Mouse (Mus musculus): ENCODE results near the gene Cebpg. TPM values are rescaled to one million over a fixed set of nuclear protein-coding genes. Genes with fewer than 3 reads are reported as not detected.

Cebpg gene
- 50.2 and 58.8 TPM in 2 replicates for total RNA-seq (2017)

- ATAC-seq (ENCODE audit: extremely low read depth, insufficient number of reproducible peaks, low FRiP score, poor library complexity, severe bottlenecking) = peak; percentile 95
Observed at GRCm38 (mm10) chr7:35056436-35056864, at the start of gene Cebpg. Cebpg (minus strand) TSS chr7:35056573.

DNA sequence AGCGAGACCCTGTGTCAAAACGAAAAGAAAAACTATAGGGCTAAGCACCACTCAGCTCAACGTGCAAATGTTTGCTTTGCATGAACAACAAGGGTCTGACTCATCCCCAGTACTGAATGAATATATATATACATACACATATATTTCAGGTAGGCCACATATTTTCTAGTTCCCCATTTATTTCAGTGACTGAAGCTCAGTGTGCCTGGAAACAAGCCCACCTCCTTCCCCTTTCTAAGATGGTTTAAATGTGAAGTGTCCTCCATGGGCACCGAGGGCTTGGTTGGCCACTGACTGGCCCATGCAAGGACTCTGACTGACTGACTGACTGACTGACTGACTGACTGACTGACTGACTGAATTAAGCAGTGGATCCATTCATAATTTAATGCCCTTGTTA lies 43.2 kb upstream of the Cebpg start:
- ATAC-seq (ENCODE audit: extremely low read depth, insufficient number of reproducible peaks, low FRiP score, poor library complexity, severe bottlenecking) = no peak

GRCm38 (mm10) chr7:35098777-35099176 lies 42.4 kb upstream of the Cebpg start:
- no peak for ATAC-seq (ENCODE audit: extremely low read depth, insufficient number of reproducible peaks, low FRiP score, poor library complexity, severe bottlenecking)

GRCm38 (mm10) chr7:35094975-35095678 lies 38.8 kb upstream of the Cebpg start:
- no peak for ATAC-seq (ENCODE audit: extremely low read depth, insufficient number of reproducible peaks, low FRiP score, poor library complexity, severe bottlenecking)

DNA sequence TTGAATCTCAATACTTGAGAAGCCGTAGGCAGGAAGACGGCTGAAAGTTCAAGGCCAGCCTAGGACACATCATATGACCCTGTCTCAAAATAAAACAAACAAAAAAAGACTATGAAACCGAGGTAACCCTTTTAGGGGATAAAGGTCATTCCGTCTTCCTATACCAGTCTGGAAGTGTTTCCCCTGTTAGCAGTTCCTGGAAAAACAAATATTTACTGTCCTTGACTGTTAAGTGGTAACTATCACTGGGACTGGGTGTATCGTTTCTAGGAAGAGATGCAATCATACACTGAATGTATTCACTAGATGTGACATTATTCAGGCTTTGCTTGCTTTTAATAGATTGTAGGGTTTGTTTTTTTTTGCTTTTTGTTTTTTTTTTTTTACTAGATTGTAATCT lies 34.2 kb upstream of the Cebpg start:
- ATAC-seq (ENCODE audit: extremely low read depth, insufficient number of reproducible peaks, low FRiP score, poor library complexity, severe bottlenecking) = no peak

- ATAC-seq (ENCODE audit: extremely low read depth, insufficient number of reproducible peaks, low FRiP score, poor library complexity, severe bottlenecking) = no peak
Observed at GRCm38 (mm10) chr7:35086271-35086861, 30.0 kb upstream of the Cebpg start.

- no peak for ATAC-seq (ENCODE audit: extremely low read depth, insufficient number of reproducible peaks, low FRiP score, poor library complexity, severe bottlenecking)
Observed at GRCm38 (mm10) chr7:35084565-35085360, 28.4 kb upstream of the Cebpg start.

GRCm38 (mm10) chr7:35081406-35082104 lies 25.2 kb upstream of the Cebpg start:
- ATAC-seq (ENCODE audit: extremely low read depth, insufficient number of reproducible peaks, low FRiP score, poor library complexity, severe bottlenecking) = no peak

- no peak for ATAC-seq (ENCODE audit: extremely low read depth, insufficient number of reproducible peaks, low FRiP score, poor library complexity, severe bottlenecking)
Observed at GRCm38 (mm10) chr7:35080843-35081338, 24.5 kb upstream of the Cebpg start.

GRCm38 (mm10) chr7:35076645-35077044 lies 20.3 kb upstream of the Cebpg start:
- no peak for ATAC-seq (ENCODE audit: extremely low read depth, insufficient number of reproducible peaks, low FRiP score, poor library complexity, severe bottlenecking)

GRCm38 (mm10) chr7:35066640-35067212 lies 10.4 kb upstream of the Cebpg start:
- ATAC-seq (ENCODE audit: extremely low read depth, insufficient number of reproducible peaks, low FRiP score, poor library complexity, severe bottlenecking) = peak; percentile 34; the same call in 1 of the 2 replicates

GRCm38 (mm10) chr7:35065958-35066357 lies 9.6 kb upstream of the Cebpg start:
- ATAC-seq (ENCODE audit: extremely low read depth, insufficient number of reproducible peaks, low FRiP score, poor library complexity, severe bottlenecking) = no peak

DNA sequence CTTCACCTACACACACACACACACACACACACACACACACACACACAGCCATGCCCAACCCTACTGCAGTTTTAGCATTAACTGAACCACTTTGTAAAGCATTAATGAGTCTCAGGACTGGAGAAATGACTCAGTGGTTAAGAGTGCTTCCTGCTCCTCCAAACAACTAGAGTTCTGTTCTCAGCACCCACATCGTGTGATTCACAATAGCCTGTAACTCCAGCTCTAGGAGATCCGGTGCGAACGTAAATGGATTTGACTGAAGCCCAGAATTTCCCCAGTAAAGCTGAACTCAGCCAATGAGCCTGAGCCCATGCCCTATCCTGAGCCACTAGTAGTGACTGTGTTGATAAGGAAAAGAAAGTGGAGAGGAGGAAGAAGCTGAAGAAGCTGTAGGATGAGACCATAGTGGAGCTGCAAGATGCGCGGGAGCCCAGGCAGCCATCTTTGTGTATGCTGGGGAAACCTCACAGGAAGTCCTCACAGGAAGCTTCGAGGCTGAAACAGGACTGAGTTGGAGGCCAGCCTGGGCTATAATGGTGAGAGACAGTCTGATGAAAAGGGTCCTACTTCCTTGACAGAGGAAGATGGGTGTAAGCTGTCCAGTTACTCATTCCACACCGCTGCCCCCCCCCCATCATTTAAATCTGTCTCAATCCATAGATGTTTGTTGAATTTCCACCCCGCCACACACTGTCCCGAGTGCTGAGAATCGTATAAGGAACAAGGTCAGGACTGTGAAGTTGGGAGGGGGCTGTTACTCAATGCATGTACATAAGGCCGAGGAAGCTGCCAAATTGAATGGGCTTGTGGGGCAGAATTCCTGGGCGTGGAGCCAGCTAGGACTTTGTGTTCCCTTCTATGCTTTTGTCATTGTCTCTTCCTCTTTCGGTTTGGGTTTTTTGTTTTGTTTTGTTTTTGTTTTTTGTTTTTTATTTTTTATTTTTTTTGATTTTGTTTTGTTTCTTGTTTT lies 8.2 kb upstream of the Cebpg start:
- ATAC-seq (ENCODE audit: extremely low read depth, insufficient number of reproducible peaks, low FRiP score, poor library complexity, severe bottlenecking) = no peak

- ATAC-seq (ENCODE audit: extremely low read depth, insufficient number of reproducible peaks, low FRiP score, poor library complexity, severe bottlenecking) = no peak
Observed at GRCm38 (mm10) chr7:35059467-35059866, 3.1 kb upstream of the Cebpg start.

GRCm38 (mm10) chr7:35058329-35058728 lies 2.0 kb upstream of the Cebpg start:
- ATAC-seq (ENCODE audit: extremely low read depth, insufficient number of reproducible peaks, low FRiP score, poor library complexity, severe bottlenecking) = no peak

GRCm38 (mm10) chr7:35057569-35057968 lies 1.2 kb upstream of the Cebpg start:
- no peak for ATAC-seq (ENCODE audit: extremely low read depth, insufficient number of reproducible peaks, low FRiP score, poor library complexity, severe bottlenecking)

DNA sequence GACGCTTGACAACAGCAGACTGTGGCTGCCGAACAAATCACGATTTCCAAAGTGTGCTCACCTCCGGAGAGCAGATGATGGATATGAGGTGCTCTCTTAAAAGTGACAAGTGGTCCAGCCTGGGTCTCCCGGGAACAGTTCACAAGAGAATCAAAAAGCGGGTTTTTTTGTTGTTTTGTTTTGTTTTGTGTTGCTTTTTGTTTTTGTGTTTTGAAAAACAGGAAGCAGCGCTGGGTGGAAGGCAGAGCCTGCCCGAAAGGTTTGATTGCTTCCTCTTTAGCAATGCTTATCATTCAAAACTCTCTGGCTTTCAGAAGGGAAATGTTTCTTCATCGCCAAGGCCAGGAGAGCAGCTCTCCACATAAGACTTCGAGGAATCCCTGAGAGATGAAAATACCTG lies 626 bp upstream of the Cebpg start:
- ATAC-seq (ENCODE audit: extremely low read depth, insufficient number of reproducible peaks, low FRiP score, poor library complexity, severe bottlenecking) = peak; percentile 25; the same call in 1 of the 2 replicates

Data from neutrophil, adult 5-6 weeks (primary cell).